Mouse (Mus musculus): ENCODE data around the gene C1ql1. TPM values are rescaled to one million over a fixed set of nuclear protein-coding genes. Genes with fewer than 3 reads are reported as not detected.

C1ql1 gene
- polyA plus RNA-seq, 1 experiment, result 4.8 TPM

DNA sequence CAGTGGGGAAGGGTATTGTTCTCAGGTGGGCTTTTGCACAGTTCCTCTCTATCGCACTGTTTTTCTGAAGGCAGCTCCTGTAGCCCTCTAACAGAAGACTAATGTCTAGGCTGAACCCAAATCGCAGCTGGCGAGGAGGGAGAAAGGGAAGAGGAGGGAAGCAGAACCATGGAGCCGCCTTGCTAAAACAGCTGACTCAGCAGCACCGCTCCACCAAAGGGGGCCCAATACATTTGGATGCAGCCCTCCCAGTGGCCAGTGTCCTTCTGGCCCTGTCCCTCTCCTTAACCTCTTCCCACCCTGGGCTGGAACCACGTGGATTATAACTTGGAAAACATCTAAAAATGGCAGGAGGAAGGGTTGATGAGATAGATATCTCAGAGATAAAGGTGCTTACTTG lies 5.3 kb downstream of the C1ql1 start:
- Histone ChIP-seq H3K9ac (ENCODE audit: low read depth, poor library complexity, severe bottlenecking) (no peak overlapping the region), H3K27me3 (ENCODE audit: control insufficient read depth, insufficient read depth, low read length, poor library complexity, severe bottlenecking) (peaks cover 9% of the 10 kb centered on the region), H3K4me3 (ENCODE audit: low read depth, low read length) (no peak overlapping the region), H3K9me3 (replicated peaks; ENCODE audit: control insufficient read depth, insufficient read depth, low read length, poor library complexity, severe bottlenecking) (no peaks in the 10 kb centered on the region), H3K4me1 (ENCODE audit: control insufficient read depth, insufficient read depth, low read length) (no peaks in the 10 kb centered on the region), H3K27ac (ENCODE audit: insufficient read depth, low read length) (no peak overlapping the region), H3K36me3 (ENCODE audit: control insufficient read depth, insufficient read depth, low read length, poor library complexity, severe bottlenecking) (no peaks in the 10 kb centered on the region)
- TF ChIP-seq EP300 (IDR thresholded peaks at IDR 0.05; ENCODE audit: insufficient read depth, low read depth, low read length), result no peak
- no peak for TF ChIP-seq CTCF (IDR thresholded peaks at IDR 0.05; ENCODE audit: low read depth, low read length)
- TF ChIP-seq POLR2A (IDR thresholded peaks at IDR 0.05; ENCODE audit: insufficient read depth, low read length), result no peak

GRCm38 (mm10) chr11:102939024-102939675 lies 7.3 kb downstream of the C1ql1 start:
- no peaks in the 10 kb centered on the region for H3K36me3 ChIP-seq (ENCODE audit: control insufficient read depth, insufficient read depth, low read length, poor library complexity, severe bottlenecking)
- H3K27me3 ChIP-seq (ENCODE audit: control insufficient read depth, insufficient read depth, low read length, poor library complexity, severe bottlenecking), result no peaks in the 10 kb centered on the region
- no peaks in the 10 kb centered on the region for H3K4me1 ChIP-seq (ENCODE audit: control insufficient read depth, insufficient read depth, low read length)
- H3K4me3 ChIP-seq (ENCODE audit: low read depth, low read length), result no peak overlapping the region
- no peak overlapping the region for H3K27ac ChIP-seq (ENCODE audit: insufficient read depth, low read length)
- H3K9ac ChIP-seq (ENCODE audit: low read depth, poor library complexity, severe bottlenecking), result no peak overlapping the region
- H3K9me3 ChIP-seq (replicated peaks; ENCODE audit: control insufficient read depth, insufficient read depth, low read length, poor library complexity, severe bottlenecking), result no peaks in the 10 kb centered on the region
- TF ChIP-seq CTCF (IDR thresholded peaks at IDR 0.05; ENCODE audit: low read depth, low read length) (no peak), POLR2A (IDR thresholded peaks at IDR 0.05; ENCODE audit: insufficient read depth, low read length) (no peak), EP300 (IDR thresholded peaks at IDR 0.05; ENCODE audit: insufficient read depth, low read depth, low read length) (no peak)

DNA sequence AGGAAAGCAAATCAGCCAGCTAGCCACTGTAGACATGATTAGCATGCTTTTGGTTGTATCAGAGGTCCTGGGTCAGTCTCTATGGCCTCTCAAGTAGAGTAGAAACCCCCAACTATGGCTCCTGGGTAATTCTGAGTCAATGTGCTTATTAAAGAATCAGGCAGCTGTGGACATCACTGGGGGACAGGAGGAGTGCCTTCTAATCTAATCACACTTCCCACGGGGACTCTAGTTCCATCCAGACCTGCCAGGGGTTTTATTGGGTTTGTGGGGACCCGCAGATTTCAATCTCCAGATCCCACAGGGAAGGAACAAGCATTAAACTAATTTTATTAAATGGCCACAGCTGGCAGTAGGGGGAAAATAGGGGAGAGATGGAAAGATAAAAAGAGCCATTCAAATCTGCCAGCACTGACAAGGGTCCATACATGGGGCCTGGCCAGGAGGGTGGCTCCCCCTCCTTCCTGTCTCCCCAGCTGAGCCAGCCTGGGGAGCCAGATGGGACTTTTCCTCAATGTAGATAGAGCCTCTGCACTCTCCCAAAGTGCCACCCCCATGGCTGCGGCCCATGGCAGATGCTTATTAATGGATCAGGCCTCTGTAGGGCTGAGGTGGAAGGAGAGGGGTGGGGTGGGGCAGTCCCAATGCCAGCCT lies 8.8 kb downstream of the C1ql1 start:
- no peak overlapping the region for H3K9ac ChIP-seq (ENCODE audit: low read depth, poor library complexity, severe bottlenecking)
- no peak for TF ChIP-seq EP300 (IDR thresholded peaks at IDR 0.05; ENCODE audit: insufficient read depth, low read depth, low read length)
- no peak for TF ChIP-seq CTCF (IDR thresholded peaks at IDR 0.05; ENCODE audit: low read depth, low read length)
- no peak overlapping the region for H3K4me3 ChIP-seq (ENCODE audit: low read depth, low read length)
- H3K36me3 ChIP-seq (ENCODE audit: control insufficient read depth, insufficient read depth, low read length, poor library complexity, severe bottlenecking), result no peaks in the 10 kb centered on the region
- no peak overlapping the region for H3K27ac ChIP-seq (ENCODE audit: insufficient read depth, low read length)
- no peaks in the 10 kb centered on the region for H3K27me3 ChIP-seq (ENCODE audit: control insufficient read depth, insufficient read depth, low read length, poor library complexity, severe bottlenecking)
- no peaks in the 10 kb centered on the region for H3K4me1 ChIP-seq (ENCODE audit: control insufficient read depth, insufficient read depth, low read length)
- no peaks in the 10 kb centered on the region for H3K9me3 ChIP-seq (replicated peaks; ENCODE audit: control insufficient read depth, insufficient read depth, low read length, poor library complexity, severe bottlenecking)

DNA sequence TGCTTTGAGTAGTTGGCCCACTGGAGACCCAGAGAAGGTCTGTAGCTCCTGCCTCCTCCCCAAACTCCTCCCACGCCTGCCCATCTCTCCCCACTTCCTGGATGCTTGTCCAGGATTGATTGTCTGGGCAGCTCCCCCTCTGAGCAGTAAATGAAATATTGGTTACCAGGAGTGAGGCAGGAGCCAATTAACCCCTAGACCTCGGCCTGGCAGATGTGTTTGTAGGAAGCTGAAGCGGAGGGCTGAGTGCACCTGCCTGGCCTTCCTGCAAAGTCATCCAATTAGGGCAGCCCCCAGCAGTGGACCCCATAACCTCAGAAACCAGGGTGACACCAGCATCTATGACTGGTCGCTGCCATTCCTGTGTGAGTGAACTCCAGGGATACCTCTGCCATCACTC lies 10.2 kb downstream of the C1ql1 start:
- H3K4me3 ChIP-seq (ENCODE audit: low read depth, low read length), result no peak overlapping the region
- no peaks in the 10 kb centered on the region for H3K4me1 ChIP-seq (ENCODE audit: control insufficient read depth, insufficient read depth, low read length)
- no peak overlapping the region for H3K27ac ChIP-seq (ENCODE audit: insufficient read depth, low read length)
- no peaks in the 10 kb centered on the region for H3K27me3 ChIP-seq (ENCODE audit: control insufficient read depth, insufficient read depth, low read length, poor library complexity, severe bottlenecking)
- no peak overlapping the region for H3K9ac ChIP-seq (ENCODE audit: low read depth, poor library complexity, severe bottlenecking)
- H3K9me3 ChIP-seq (replicated peaks; ENCODE audit: control insufficient read depth, insufficient read depth, low read length, poor library complexity, severe bottlenecking), result no peaks in the 10 kb centered on the region
- no peak for TF ChIP-seq EP300 (IDR thresholded peaks at IDR 0.05; ENCODE audit: insufficient read depth, low read depth, low read length)
- TF ChIP-seq POLR2A (IDR thresholded peaks at IDR 0.05; ENCODE audit: insufficient read depth, low read length), result no peak
- no peak for TF ChIP-seq CTCF (IDR thresholded peaks at IDR 0.05; ENCODE audit: low read depth, low read length)
- H3K36me3 ChIP-seq (ENCODE audit: control insufficient read depth, insufficient read depth, low read length, poor library complexity, severe bottlenecking), result no peaks in the 10 kb centered on the region

GRCm38 (mm10) chr11:102930672-102931071 lies 15.8 kb downstream of the C1ql1 start:
- no peak overlapping the region for H3K9ac ChIP-seq (ENCODE audit: low read depth, poor library complexity, severe bottlenecking)
- TF ChIP-seq POLR2A (IDR thresholded peaks at IDR 0.05; ENCODE audit: insufficient read depth, low read length) (no peak), EP300 (IDR thresholded peaks at IDR 0.05; ENCODE audit: insufficient read depth, low read depth, low read length) (no peak), CTCF (IDR thresholded peaks at IDR 0.05; ENCODE audit: low read depth, low read length) (no peak)
- H3K4me3 ChIP-seq (ENCODE audit: low read depth, low read length), result no peak overlapping the region

DNA sequence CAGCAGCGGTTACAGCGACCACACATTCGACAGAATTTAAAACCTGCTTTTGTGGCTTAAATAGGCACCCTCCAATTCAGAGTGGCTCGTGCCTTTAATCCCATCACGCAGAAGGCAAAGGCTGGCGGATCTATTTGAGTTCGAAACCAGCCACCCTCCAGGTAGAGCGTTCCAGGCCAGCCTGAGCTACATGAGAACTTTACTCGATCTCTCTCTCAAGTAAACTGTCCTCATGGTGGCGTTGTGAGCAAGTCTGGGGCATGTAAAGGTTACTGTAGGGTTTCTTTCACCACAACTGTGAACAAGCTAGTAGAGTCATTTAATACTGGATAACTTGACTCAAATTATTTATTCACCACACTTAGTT lies 21.2 kb downstream of the C1ql1 start:
- Histone ChIP-seq H3K9me3 (replicated peaks; ENCODE audit: control insufficient read depth, insufficient read depth, low read length, poor library complexity, severe bottlenecking) (no peaks in the 10 kb centered on the region), H3K4me3 (ENCODE audit: low read depth, low read length) (peak overlapping the region; percentile 94), H3K36me3 (ENCODE audit: control insufficient read depth, insufficient read depth, low read length, poor library complexity, severe bottlenecking) (peaks cover 24% of the 10 kb centered on the region), H3K27ac (ENCODE audit: insufficient read depth, low read length) (peak overlapping the region; percentile 100), H3K4me1 (ENCODE audit: control insufficient read depth, insufficient read depth, low read length) (no peaks in the 10 kb centered on the region), H3K9ac (ENCODE audit: low read depth, poor library complexity, severe bottlenecking) (peak overlapping the region; percentile 90), H3K27me3 (ENCODE audit: control insufficient read depth, insufficient read depth, low read length, poor library complexity, severe bottlenecking) (no peaks in the 10 kb centered on the region)
- TF ChIP-seq CTCF (IDR thresholded peaks at IDR 0.05; ENCODE audit: low read depth, low read length), result peak; percentile 34
- TF ChIP-seq EP300 (IDR thresholded peaks at IDR 0.05; ENCODE audit: insufficient read depth, low read depth, low read length), result no peak
- TF ChIP-seq POLR2A (IDR thresholded peaks at IDR 0.05; ENCODE audit: insufficient read depth, low read length), result no peak

More at GRCm38 (mm10) chr11:102930672-102931071, 15.8 kb downstream of the C1ql1 start:
- Histone ChIP-seq H3K27me3 (ENCODE audit: control insufficient read depth, insufficient read depth, low read length, poor library complexity, severe bottlenecking) (no peaks in the 10 kb centered on the region), H3K4me1 (ENCODE audit: control insufficient read depth, insufficient read depth, low read length) (no peaks in the 10 kb centered on the region), H3K36me3 (ENCODE audit: control insufficient read depth, insufficient read depth, low read length, poor library complexity, severe bottlenecking) (no peaks in the 10 kb centered on the region), H3K27ac (ENCODE audit: insufficient read depth, low read length) (no peak overlapping the region), H3K9me3 (replicated peaks; ENCODE audit: control insufficient read depth, insufficient read depth, low read length, poor library complexity, severe bottlenecking) (no peaks in the 10 kb centered on the region)

Measured in ES-Bruce4 (cell line).